Comparison of ENCODE assay signal across 18 mouse cellular contexts in genomic region chr10:29193769-29194168, GRCm38 (mm10). TPM values are rescaled to one million over a fixed set of nuclear protein-coding genes. Genes with fewer than 3 reads are reported as not detected.
DNase-seq lines count a peak whose midpoint lies in the region; ATAC-seq and TF ChIP-seq lines count a peak whose summit lies in the region.
"Had no signal": no experiment of that assay in that cellular context is flagged by ENCODE, and none has a peak within 500 bp of the region (broad histone marks: within the 10 kb centered on the region; RNA-seq: fewer than 3 reads in every experiment).

No protein-coding gene starts in this region.

- no peak overlapping the region for H3K9ac ChIP-seq in forebrain, embryonic 14.5 days (ENCODE audit: low read length)
- H3K9ac ChIP-seq: embryonic facial prominence, embryonic 12.5 days; forebrain, embryonic 13.5 days had no signal

- H3K27me3 ChIP-seq in forebrain, embryonic 14.5 days (replicated peaks; ENCODE audit: control insufficient read depth, insufficient read depth, low read length) = no peaks in the 10 kb centered on the region
- H3K27me3 ChIP-seq: embryonic facial prominence, embryonic 12.5 days; forebrain, embryonic 13.5 days had no signal

- peak overlapping the region; percentile 67; the same call in 1 of the 2 replicates for H3K27ac ChIP-seq in layer of hippocampus, adult 2 months
- H3K27ac ChIP-seq in forebrain, embryonic 14.5 days (ENCODE audit: low read depth, low read length) = no peak overlapping the region
- H3K27ac ChIP-seq: embryonic facial prominence, embryonic 10.5 days; embryonic facial prominence, embryonic 12.5 days; forebrain, embryonic 13.5 days had no signal

- H3K4me1 ChIP-seq in forebrain, embryonic 14.5 days (ENCODE audit: control insufficient read depth, insufficient read depth, low read length) = no peaks in the 10 kb centered on the region
- H3K4me1 ChIP-seq: embryonic facial prominence, embryonic 10.5 days; embryonic facial prominence, embryonic 12.5 days; forebrain, embryonic 13.5 days had no signal

- TF ChIP-seq CTCF in layer of hippocampus, adult 2 months (conservative IDR thresholded peaks at IDR 0.05) = no peak

- H3K4me2 ChIP-seq in forebrain, embryonic 14.5 days (ENCODE audit: low read length) = no peak overlapping the region
- H3K4me2 ChIP-seq: embryonic facial prominence, embryonic 12.5 days; forebrain, embryonic 13.5 days had no signal

- no peak overlapping the region for H3K4me3 ChIP-seq in layer of hippocampus, adult 2 months
- no peak overlapping the region for H3K4me3 ChIP-seq in forebrain, embryonic 14.5 days (ENCODE audit: low read depth, low read length)
- H3K4me3 ChIP-seq: embryonic facial prominence, embryonic 10.5 days; embryonic facial prominence, embryonic 12.5 days; forebrain, embryonic 13.5 days had no signal

- no peak for DNase-seq in layer of hippocampus, adult 2 months (ENCODE audit: low spot score in 2 of 2)
- DNase-seq in layer of hippocampus, postnatal 10 days (ENCODE audit: low spot score in 2 of 2) = no peak
- peak; percentile 44 for DNase-seq in brain, adult 2 months (ENCODE audit: low read depth, low spot score)
- peak; percentile 55 for DNase-seq in telencephalon, adult 2 months (ENCODE audit: low read depth, low spot score)
- no peak for DNase-seq in forebrain, embryonic 14.5 days (ENCODE audit: low spot score)
- DNase-seq: adrenal gland, adult 2 months; adrenal gland, postnatal 10 days; adrenal gland, postnatal 25 days; cerebellum, adult 11-12 months; cerebellum, adult 2 months; cerebellum, adult 9-10 months; cerebellum, postnatal 10 days; cerebellum, postnatal 25 days had no signal

- H3K36me3 ChIP-seq in forebrain, embryonic 14.5 days (ENCODE audit: control insufficient read depth, insufficient read depth, low read length) = peaks cover 53% of the 10 kb centered on the region

- H3K9me3 ChIP-seq in forebrain, embryonic 14.5 days (replicated peaks; ENCODE audit: control insufficient read depth, low read length) = peaks cover 4% of the 10 kb centered on the region; the same call in 1 of the 2 replicates

- ATAC-seq in forebrain, embryonic 14.5 days = no peak
- ATAC-seq: forebrain, embryonic 13.5 days; forebrain, embryonic 16.5 days had no signal

RNA-seq across cellular contexts. Expression of gene Gm49353, which starts 5.0 kb away (rescaled TPM):
- 10 to 100 TPM; 28.0 to 29.8 TPM for total RNA-seq in layer of hippocampus, adult 2 months (2021)
- 10 to 100 TPM; 20.5 to 36.9 TPM for total RNA-seq in layer of hippocampus, postnatal 10 days (2021)
- 8.3 and 14.9 TPM in 2 replicates for polyA plus RNA-seq in forebrain, embryonic 14.5 days (2014; fragmentation: Nextera tagmentation; extraction: Ambion mirVana)
- total RNA-seq: adrenal gland, postnatal 25 days; MEL had no signal
- polyA plus RNA-seq: adrenal gland, adult 2 months; embryonic facial prominence, embryonic 10.5 days had no signal

RNA-seq across cellular contexts. Expression of gene 9330159F19Rik, which starts 17.6 kb away (rescaled TPM):
- total RNA-seq in layer of hippocampus, adult 2 months (2021) = 10 to 100 TPM; 78.0 to 82.9 TPM
- 10 to 100 TPM; 93.0 to 95.5 TPM for total RNA-seq in layer of hippocampus, postnatal 10 days (2021)
- 27.7 and 37.4 TPM in 2 replicates for polyA plus RNA-seq in forebrain, embryonic 14.5 days (2014; fragmentation: Nextera tagmentation; extraction: Ambion mirVana)
- total RNA-seq: MEL had no signal

RNA-seq across cellular contexts. Expression of gene Soga3, which starts 50.1 kb away (rescaled TPM):
- total RNA-seq in layer of hippocampus, adult 2 months (2021) = 100 to 1,000 TPM; 176 to 178 TPM
- total RNA-seq in layer of hippocampus, postnatal 10 days (2021) = 100 to 1,000 TPM; 171 to 188 TPM
- polyA plus RNA-seq in forebrain, embryonic 14.5 days (2014; fragmentation: Nextera tagmentation; extraction: Ambion mirVana) = 47.0 and 74.8 TPM in 2 replicates
- total RNA-seq: MEL had no signal

Comparison
In these comparisons a context has a peak if more than half of its experiments do, and no peak if none do; other contexts are left out.
1. DNase-seq: peak in brain, adult 2 months (single experiment) and telencephalon, adult 2 months (single experiment); none in layer of hippocampus, adult 2 months (0 of 2), layer of hippocampus, postnatal 10 days (0 of 2) and forebrain, embryonic 14.5 days (single experiment).